Mouse (Mus musculus) CH12.LX (cell line): ENCODE measurements at regions not wholly inside any gene's neighbourhood (a gene's known extent, or its start where the extent isn't known, plus 50 kb on each side); places are given as distances from the start of the nearest gene placed in this dataset.
A peak's percentile ranks its signal among the peaks of the same experiment; 100 is the strongest.

Experiments used
- DNase-seq: peaks from one replicate; pipeline ENCODE4 v3.0.0-alpha.2; 2013; ENCODE audit errors: extremely low read depth
- H3K27ac ChIP-seq: 2 replicates; pipeline ENCODE4 v1.5.1; 2012; ENCODE audit warnings: low read depth, mild to moderate bottlenecking, control low read depth, moderate library complexity; ENCODE audit not compliant: insufficient read depth
- H3K27me3 ChIP-seq: replicated peaks from 2 replicates; pipeline ENCODE3; 2012; ENCODE audit warnings: inconsistent platforms
- H3K36me3 ChIP-seq, 2 experiments: replicated peaks in 1 of 2; 2 replicates each; pipeline versions ENCODE3 to v1.6.1; 2012; ENCODE audit warnings: inconsistent platforms in 1 of 2, low read length in 1 of 2, mild to moderate bottlenecking in 1 of 2, mixed read lengths in 1 of 2, moderate library complexity in 1 of 2; ENCODE audit not compliant: control insufficient read depth in 1 of 2, insufficient read depth in 1 of 2
- H3K4me1 ChIP-seq, 2 experiments: 2 replicates each; pipeline ENCODE4 v1.6.1; 2012; ENCODE audit warnings: inconsistent platforms in 1 of 2, moderate library complexity in 1 of 2; ENCODE audit not compliant: insufficient read depth in 2 of 2, control insufficient read depth in 1 of 2
- H3K4me2 ChIP-seq: 2 replicates; pipeline ENCODE4 v1.6.1; 2012; ENCODE audit warnings: low read depth, mild to moderate bottlenecking, control low read depth; ENCODE audit not compliant: poor library complexity, insufficient read depth, severe bottlenecking
- H3K4me3 ChIP-seq, 3 experiments: fragments of 150-350 bp in 1 of 3; sonication (generic) in 1 of 3; replicated peaks in 1 of 3; 2 replicates each; pipeline versions ENCODE3 to v1.5.1; 2011 to 2012; ENCODE audit warnings: low read depth in 2 of 3, low read length in 2 of 3, mild to moderate bottlenecking in 2 of 3, moderate library complexity in 2 of 3, control low read depth in 1 of 3, improper control_type of control experiment in 1 of 3, inconsistent platforms in 1 of 3, mixed read lengths in 1 of 3; ENCODE audit not compliant: poor library complexity in 1 of 3
- H3K79me2 ChIP-seq: replicated peaks from 2 replicates; pipeline ENCODE4 v1.6.1; 2012; ENCODE audit warnings: mild to moderate bottlenecking, moderate library complexity; ENCODE audit not compliant: control insufficient read depth, poor library complexity, insufficient read depth, severe bottlenecking; ENCODE audit errors: extremely low read depth
- H3K9ac ChIP-seq: 2 replicates; pipeline ENCODE4 v1.6.1; 2012; ENCODE audit warnings: low read depth, mild to moderate bottlenecking, control low read depth, moderate library complexity; ENCODE audit not compliant: insufficient read depth
- H3K9me3 ChIP-seq: replicated peaks from 2 replicates; pipeline ENCODE3; 2012; ENCODE audit warnings: low read length, inconsistent platforms, mixed read lengths
- CTCF ChIP-seq, 2 experiments: IDR thresholded peaks in 1 of 2; conservative IDR thresholded peaks in 1 of 2; 2 replicates each; pipeline ENCODE4 v1.5.1; 2011 to 2012; ENCODE audit warnings: low read depth in 2 of 2, low read length in 2 of 2, improper control_type of control experiment in 1 of 2, inconsistent platforms in 1 of 2, mild to moderate bottlenecking in 1 of 2, moderate library complexity in 1 of 2
- E2F4 ChIP-seq: IDR thresholded peaks from 2 replicates; pipeline ENCODE4 v1.6.1; 2011; ENCODE audit warnings: low read depth, low read length, improper control_type of control experiment; ENCODE audit not compliant: insufficient replicate concordance
- ELF1 ChIP-seq: IDR thresholded peaks from 2 replicates; pipeline ENCODE4 v1.6.1; 2014; ENCODE audit warnings: low read depth, mild to moderate bottlenecking, inconsistent platforms, low read length, improper control_type of control experiment
- GABPA ChIP-seq: IDR thresholded peaks from 2 replicates; pipeline ENCODE4 v1.6.1; 2012; ENCODE audit warnings: low read depth, low read length, improper control_type of control experiment, inconsistent platforms; ENCODE audit not compliant: insufficient replicate concordance
- HCFC1 ChIP-seq: IDR thresholded peaks from 2 replicates; pipeline ENCODE4 v1.6.1; 2012; ENCODE audit warnings: low read depth, mild to moderate bottlenecking, inconsistent platforms, low read length, improper control_type of control experiment
- IRF4 ChIP-seq: IDR thresholded peaks from 2 replicates; pipeline ENCODE4 v1.6.1; 2014; ENCODE audit warnings: low read depth, mild to moderate bottlenecking, inconsistent platforms, low read length, improper control_type of control experiment
- JUN ChIP-seq: IDR thresholded peaks from 2 replicates; pipeline ENCODE4 v1.6.1; 2011; ENCODE audit warnings: low read depth, mild to moderate bottlenecking, low read length, improper control_type of control experiment, moderate library complexity; ENCODE audit not compliant: insufficient read depth
- MAFK ChIP-seq: IDR thresholded peaks from 2 replicates; pipeline ENCODE4 v1.6.1; 2011; ENCODE audit warnings: low read length, improper control_type of control experiment; ENCODE audit not compliant: insufficient replicate concordance
- MAX ChIP-seq: IDR thresholded peaks from 2 replicates; pipeline ENCODE4 v1.6.1; 2011; ENCODE audit warnings: low read length, improper control_type of control experiment
- MEF2A ChIP-seq: IDR thresholded peaks from 2 replicates; pipeline ENCODE4 v1.6.1; 2014; ENCODE audit warnings: low read depth, mild to moderate bottlenecking, inconsistent platforms, low read length, improper control_type of control experiment, borderline replicate concordance
- PAX5 ChIP-seq: IDR thresholded peaks from 2 replicates; pipeline ENCODE4 v1.6.1; 2012; ENCODE audit warnings: low read length, inconsistent platforms, mixed read lengths
- POLR2A ChIP-seq: IDR thresholded peaks from 2 replicates; pipeline ENCODE4 v1.6.1; 2011; ENCODE audit warnings: low read depth, mild to moderate bottlenecking, improper control_type of control experiment, low read length
- POLR2AphosphoS2 ChIP-seq: IDR thresholded peaks from 2 replicates; pipeline ENCODE4 v1.6.1; 2011; ENCODE audit warnings: low read depth, low read length, improper control_type of control experiment
- RAD21 ChIP-seq: IDR thresholded peaks from 2 replicates; pipeline ENCODE4 v1.6.1; 2011; ENCODE audit warnings: low read depth, mild to moderate bottlenecking, low read length, improper control_type of control experiment, moderate library complexity
- RCOR1 ChIP-seq: conservative IDR thresholded peaks from 2 replicates; pipeline ENCODE4 v1.6.1; 2012; ENCODE audit warnings: low read depth, mild to moderate bottlenecking, inconsistent platforms, low read length, improper control_type of control experiment
- SMC3 ChIP-seq: IDR thresholded peaks from 2 replicates; pipeline ENCODE4 v1.6.1; 2011; ENCODE audit warnings: low read depth, low read length, improper control_type of control experiment
- TBP ChIP-seq: conservative IDR thresholded peaks from 2 replicates; pipeline ENCODE4 v1.6.1; 2011; ENCODE audit warnings: low read depth, low read length, improper control_type of control experiment
- USF2 ChIP-seq: conservative IDR thresholded peaks from 2 replicates; pipeline ENCODE4 v1.6.1; 2011; ENCODE audit warnings: low read depth, low read length, improper control_type of control experiment
- ZC3H11A ChIP-seq: IDR thresholded peaks from 2 replicates; pipeline ENCODE4 v1.6.1; 2012; ENCODE audit warnings: low read depth, mild to moderate bottlenecking, inconsistent platforms, low read length, improper control_type of control experiment
- ZMIZ1 ChIP-seq: IDR thresholded peaks from 2 replicates; pipeline ENCODE4 v1.6.1; 2012; ENCODE audit warnings: low read depth, mild to moderate bottlenecking, inconsistent platforms, low read length, improper control_type of control experiment
- dilution Hi-C: fragments of 300-500 bp; cut with MboI; formaldehyde crosslinking; loops from 2 replicates; pipeline ENCODE4 v1.14.3; 2020; ENCODE audit warnings: low sequenced_read_pairs; ENCODE audit not compliant: extremely low pct_unique_long_range_greater_than_20kb, extremely low pct_ligation_motif_present
- in situ Hi-C: fragments of 300-500 bp; cut with MboI; formaldehyde crosslinking; loops from 3 replicates; pipeline ENCODE4 v1.14.3; 2019; ENCODE audit warnings: low sequenced_read_pairs, low pct_ligation_motif_present, low pct_unique_long_range_greater_than_20kb, mixed read lengths

DNA sequence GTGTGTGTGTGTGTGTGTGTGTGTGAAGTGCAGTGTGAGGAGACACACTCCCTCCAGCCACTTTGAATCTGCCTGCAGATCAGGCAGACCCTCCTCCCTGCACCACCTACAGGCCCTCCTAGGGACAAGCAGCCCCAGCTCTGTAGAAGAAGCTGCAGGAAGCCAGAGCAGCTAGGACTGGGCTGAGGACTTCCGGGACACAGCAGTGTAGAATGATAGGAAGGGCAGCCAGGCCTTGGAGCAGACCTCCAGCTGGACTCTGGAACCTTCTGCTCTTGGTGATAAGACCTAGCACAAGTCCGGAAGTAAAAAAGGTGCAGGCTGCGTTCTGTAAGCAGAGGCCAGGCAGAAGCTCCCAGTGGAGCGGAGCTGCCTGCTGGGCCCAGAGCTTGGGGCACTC is 95.8 kb upstream of the Trpm1 start:
- no peak overlapping the region for H3K9ac ChIP-seq
- H3K27me3 ChIP-seq, result no peaks in the 10 kb centered on the region
- no peak overlapping the region for H3K27ac ChIP-seq
- in situ Hi-C loops (loop anchor here (5.0 to 10.0 kb wide), 2 partner anchors 36 to 303 kb away; no protein-coding TSS in a partner anchor), dilution Hi-C loops (no loop called here)
- no peak overlapping the region for H3K4me3 ChIP-seq
- H3K4me1 ChIP-seq, result peaks cover 0 to 4% of the 10 kb centered on the region in 2 experiments; a peak in 1 of 4 replicates
- H3K9me3 ChIP-seq, result no peaks in the 10 kb centered on the region
- peak; percentile 6 for TF ChIP-seq RAD21
- TF ChIP-seq ELF1, result no peak
- peak in 1 of 2 experiments; percentile 19; a peak in 2 of 4 replicates for TF ChIP-seq CTCF (conservative IDR thresholded peaks at IDR 0.05 in 1 of 2, IDR thresholded peaks at IDR 0.05 in 1 of 2; ENCODE audit: low read depth in 2 of 2, low read length in 2 of 2)
- TF ChIP-seq IRF4, result no peak
- TF ChIP-seq SMC3, result peak; percentile 23; the same call in 1 of the 2 replicates
- no peak for TF ChIP-seq POLR2AphosphoS2
- no peak for TF ChIP-seq TBP
- no peak for TF ChIP-seq POLR2A
- no peak for TF ChIP-seq MEF2A
- no peaks in the 10 kb centered on the region for H3K36me3 ChIP-seq
- H3K4me2 ChIP-seq, result no peak overlapping the region
- DNase-seq, result no peak
- no peaks in the 10 kb centered on the region for H3K79me2 ChIP-seq

DNA sequence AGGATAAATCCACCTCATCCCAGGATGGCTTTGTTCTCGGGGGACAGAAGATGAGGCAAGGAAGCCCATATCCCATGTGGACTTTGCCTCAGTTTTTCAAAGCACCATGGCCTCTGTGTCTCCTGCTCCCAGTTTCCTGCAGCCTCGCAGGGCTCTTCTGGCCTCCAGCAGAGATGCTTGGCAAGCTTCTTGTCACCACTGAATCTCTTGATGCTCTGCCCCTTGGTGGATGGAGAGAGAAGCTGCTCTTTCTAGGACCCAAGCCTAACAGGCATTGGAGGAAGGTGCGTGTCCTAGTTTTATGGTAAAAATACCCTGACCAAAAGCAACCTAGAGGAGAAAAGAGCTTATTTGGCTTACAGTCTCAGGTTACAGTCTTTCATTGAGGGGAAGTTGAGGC is 97.1 kb upstream of the Trpm1 start:
- H3K27me3 ChIP-seq, result no peaks in the 10 kb centered on the region
- no peak overlapping the region for H3K27ac ChIP-seq
- no peak for DNase-seq
- H3K36me3 ChIP-seq, result no peaks in the 10 kb centered on the region
- no peak overlapping the region for H3K4me3 ChIP-seq
- TF ChIP-seq HCFC1 (no peak), SMC3 (peak; percentile 27; the same call in 1 of the 2 replicates), ELF1 (no peak), RAD21 (peak; percentile 3), RCOR1 (no peak), PAX5 (no peak), USF2 (no peak), ZC3H11A (no peak), JUN (no peak), MAFK (no peak), POLR2AphosphoS2 (no peak), CTCF (conservative IDR thresholded peaks at IDR 0.05 in 1 of 2, IDR thresholded peaks at IDR 0.05 in 1 of 2; ENCODE audit: low read depth in 2 of 2, low read length in 2 of 2) (peak in 1 of 2 experiments; percentile 24; a peak in 1 of 4 replicates), ZMIZ1 (no peak), E2F4 (no peak), POLR2A (no peak), MAX (no peak), GABPA (no peak)
- TF ChIP-seq, all 38 proteins: peak for 3
- Histone ChIP-seq H3K4me1 (peaks cover 0 to 4% of the 10 kb centered on the region in 2 experiments; a peak in 1 of 4 replicates), H3K9me3 (no peaks in the 10 kb centered on the region), H3K4me2 (no peak overlapping the region), H3K79me2 (no peaks in the 10 kb centered on the region), H3K9ac (no peak overlapping the region)
- dilution Hi-C loops, result no loop called here
- in situ Hi-C loops, result loop anchor here (5.0 to 10.0 kb wide), 2 partner anchors 34 to 302 kb away; no protein-coding TSS in a partner anchor
